In genomic region chr15:100126456-100127107, GRCm38 (mm10) we compare ENCODE assay signal across 8 mouse cellular contexts.
DNase-seq lines count a peak whose midpoint lies in the region; ATAC-seq and TF ChIP-seq lines count a peak whose summit lies in the region.

No protein-coding gene starts in this region.

- peaks cover 10% of the 10 kb centered on the region for H3K36me3 ChIP-seq in E14TG2a.4 (ENCODE audit: insufficient read depth, low read length)
- H3K36me3 ChIP-seq in forebrain, embryonic 15.5 days, result no peaks in the 10 kb centered on the region

- WGBS in forebrain, embryonic 15.5 days, result 8% methylated on average over 11 of the region's 11 CpGs
- WGBS in lung, adult 2 months, result 6% methylated on average over 11 of the region's 11 CpGs
- 5% methylated on average over 11 of the region's 11 CpGs for WGBS in olfactory bulb, adult 2 months

- H3K4me3 ChIP-seq in E14TG2a.4 (replicated peaks; ENCODE audit: low read length), result no peak overlapping the region
- H3K4me3 ChIP-seq in forebrain, embryonic 15.5 days, result no peak overlapping the region
- no peak overlapping the region for H3K4me3 ChIP-seq in lung, adult 2 months (replicated peaks; ENCODE audit: extremely low read depth, low read depth, low read length)
- no peak overlapping the region for H3K4me3 ChIP-seq in olfactory bulb, adult 2 months (ENCODE audit: insufficient read depth, low read depth, low read length)

- peak; percentile 77 for TF ChIP-seq CTCF in E14TG2a.4 (conservative IDR thresholded peaks at IDR 0.05; ENCODE audit: low read length)
- peak; percentile 94 for TF ChIP-seq CTCF in lung, adult 2 months (IDR thresholded peaks at IDR 0.05; ENCODE audit: insufficient read depth, low read length)
- peak; percentile 41; the same call in 1 of the 2 replicates for TF ChIP-seq CTCF in olfactory bulb, adult 2 months (IDR thresholded peaks at IDR 0.05; ENCODE audit: insufficient read depth, low read depth, low read length)

- peaks cover 18% of the 10 kb centered on the region for H3K4me1 ChIP-seq in E14TG2a.4 (replicated peaks; ENCODE audit: low read depth, low read length)
- peaks cover 9% of the 10 kb centered on the region for H3K4me1 ChIP-seq in forebrain, embryonic 15.5 days
- peaks cover 19% of the 10 kb centered on the region; the same call in 1 of the 2 replicates for H3K4me1 ChIP-seq in lung, adult 2 months (ENCODE audit: control insufficient read depth, insufficient read depth, low read length)
- H3K4me1 ChIP-seq in olfactory bulb, adult 2 months (ENCODE audit: control insufficient read depth, insufficient read depth, low read length), result peaks cover 26% of the 10 kb centered on the region

- H3K27me3 ChIP-seq in E14TG2a.4 (ENCODE audit: insufficient read depth, low read length), result no peaks in the 10 kb centered on the region
- H3K27me3 ChIP-seq in forebrain, embryonic 15.5 days, result no peaks in the 10 kb centered on the region

- H3K27ac ChIP-seq in forebrain, embryonic 15.5 days (replicated peaks), result no peak overlapping the region; the same call in 1 of the 2 replicates
- no peak overlapping the region for H3K27ac ChIP-seq in olfactory bulb, adult 2 months (ENCODE audit: insufficient read depth, low read depth, low read length)

- TF ChIP-seq POLR2A in lung, adult 2 months (IDR thresholded peaks at IDR 0.05; ENCODE audit: borderline replicate concordance, extremely low read depth, low read depth, low read length), result no peak
- TF ChIP-seq POLR2A in olfactory bulb, adult 2 months (IDR thresholded peaks at IDR 0.05; ENCODE audit: insufficient read depth, low read depth, low read length), result no peak

- peak; percentile 61 for DNase-seq in c-Kit-positive CD71-positive TER-119-positive erythroid progenitor cells, embryonic 14.5 days (ENCODE audit: low spot score)
- DNase-seq in heart, postnatal 25 days (ENCODE audit: low spot score), result peak; percentile 59
- DNase-seq in layer of hippocampus, adult 11-12 months (ENCODE audit: low spot score), result peak; percentile 91
- DNase-seq in lung, adult 2 months, result peak; percentile 87
- peak; percentile 45 to 55 for DNase-seq in thymus, adult 18-20 months

- intact Hi-C loops in heart, postnatal 25 days (cut with DNase I), result loop anchor here (1.0 kb wide), 1 partner anchor 88 kb away; the partner anchor contains the start of gene Dip2b

- ATAC-seq in forebrain, embryonic 15.5 days (replicated peaks), result peak; percentile 74; the same call in 1 of the 2 replicates

- no peak overlapping the region for H3K4me2 ChIP-seq in forebrain, embryonic 15.5 days (replicated peaks)

- H3K9me3 ChIP-seq in E14TG2a.4 (ENCODE audit: low read length), result no peaks in the 10 kb centered on the region
- H3K9me3 ChIP-seq in forebrain, embryonic 15.5 days, result no peaks in the 10 kb centered on the region

- no peak overlapping the region for H3K9ac ChIP-seq in forebrain, embryonic 15.5 days (replicated peaks)

Comparison
In these comparisons a context has a peak if more than half of its experiments do, and no peak if none do; other contexts are left out.
1. CTCF ChIP-seq: peak in every context shown above with its lines; median percentile 94 in lung, adult 2 months; 77 in E14TG2a.4; 41 in olfactory bulb, adult 2 months.